Mouse (Mus musculus) intestine, embryonic 16.5 days (tissue): ENCODE results near the gene Flna. TPM values are rescaled to one million over a fixed set of nuclear protein-coding genes. Genes with fewer than 3 reads are reported as not detected.
"Not testable (repeated sequence)": the region's sequence is repeated elsewhere in the genome, so short reads cannot be mapped to it uniquely, and the experiment has no call there.

ENCODE experiments used
- ATAC-seq: fragments of 200-750 bp; cut with Nextera tagmentation; 2 replicates; pipeline ENCODE4 v1.8.0; 2017; ENCODE audit warnings: moderate TSS enrichment, moderate library complexity
- H3K27ac ChIP-seq: fragments of 300-500 bp; sonication (generic); 2 replicates; pipeline ENCODE4 v1.5.1; 2014; ENCODE audit warnings: mild to moderate bottlenecking, low read length
- H3K27me3 ChIP-seq: fragments of 300-500 bp; sonication (generic); replicated peaks from 2 replicates; pipeline ENCODE4 v1.6.1; 2014; ENCODE audit warnings: low read length, control low read depth, mixed read lengths; ENCODE audit not compliant: control insufficient read depth, insufficient read depth
- H3K36me3 ChIP-seq: fragments of 300-500 bp; sonication (generic); 2 replicates; pipeline ENCODE4 v1.6.1; 2014; ENCODE audit warnings: low read length, control low read depth; ENCODE audit not compliant: control insufficient read depth, insufficient read depth
- H3K4me1 ChIP-seq: fragments of 300-500 bp; sonication (generic); 2 replicates; pipeline ENCODE4 v1.6.1; 2014; ENCODE audit warnings: low read length, control low read depth, mixed read lengths; ENCODE audit not compliant: control insufficient read depth, insufficient read depth
- H3K4me2 ChIP-seq: fragments of 300-500 bp; sonication (generic); 2 replicates; pipeline ENCODE4 v1.6.1; 2014; ENCODE audit warnings: low read depth, low read length, control low read depth
- H3K4me3 ChIP-seq: fragments of 300-500 bp; sonication (generic); 2 replicates; pipeline ENCODE4 v1.5.1; 2014; ENCODE audit warnings: mild to moderate bottlenecking, low read length
- H3K9ac ChIP-seq: fragments of 300-500 bp; sonication (generic); 2 replicates; pipeline ENCODE4 v1.6.1; 2014; ENCODE audit warnings: low read depth, low read length
- H3K9me3 ChIP-seq: fragments of 300-500 bp; sonication (generic); 2 replicates; pipeline ENCODE4 v1.6.1; 2016; ENCODE audit warnings: low read length, control low read depth; ENCODE audit not compliant: control insufficient read depth
- WGBS: fragments of 180-500 bp; shearing (Covaris S2); extraction: QIAGEN DNeasy Blood & Tissue Kit; methylation state at CpG from one replicate; pipeline ENCODE4 v1.1.7; 2014; 5-methylcytosine and 5-hydroxymethylcytosine counted together
- microRNA-seq: library from miRNA; unstranded; fragments of <30 nt; microRNA quantifications from one replicate; pipeline ENCODE4, GENCODE M21; 2016
- polyA plus RNA-seq: library from polyadenylated mRNA; unstranded; fragments of >200 nt; fragmentation: Nextera tagmentation; extraction: Ambion mirVana; gene quantifications from 2 replicates; pipeline ENCODE4 v1.2.1, GENCODE M21; 2015

Flna gene
- polyA plus RNA-seq, 1 experiment from 2014 or later = 240 TPM

DNA sequence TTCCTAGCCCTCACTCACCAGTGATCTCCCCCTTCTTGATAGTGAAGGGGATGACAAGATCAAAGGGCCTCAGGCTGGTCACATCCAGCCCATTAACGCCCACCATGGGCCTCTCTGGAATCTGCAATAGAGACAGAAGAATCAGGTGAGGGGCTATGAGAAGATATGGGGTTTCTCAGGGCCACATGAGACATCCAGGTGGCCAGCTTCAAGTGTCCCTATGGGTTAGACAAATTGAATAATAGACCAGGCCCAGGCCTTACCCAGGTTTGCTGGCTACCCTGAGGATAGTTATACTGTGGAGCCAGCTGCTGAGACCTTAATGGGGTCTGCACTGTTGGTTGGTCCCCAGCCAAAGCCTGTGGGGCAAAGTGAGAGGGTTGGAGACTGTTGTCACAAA is 19.6 kb downstream of the Flna start:
- Histone ChIP-seq H3K36me3 (no peaks in the 10 kb centered on the region), H3K27ac (no peak overlapping the region), H3K4me3 (no peak overlapping the region), H3K4me2 (no peak overlapping the region), H3K9ac (no peak overlapping the region), H3K9me3 (no peaks in the 10 kb centered on the region), H3K27me3 (no peaks in the 10 kb centered on the region), H3K4me1 (no peaks in the 10 kb centered on the region)
- 63% methylated on average over 1 of the region's 1 CpGs for WGBS
- ATAC-seq = no peak

DNA sequence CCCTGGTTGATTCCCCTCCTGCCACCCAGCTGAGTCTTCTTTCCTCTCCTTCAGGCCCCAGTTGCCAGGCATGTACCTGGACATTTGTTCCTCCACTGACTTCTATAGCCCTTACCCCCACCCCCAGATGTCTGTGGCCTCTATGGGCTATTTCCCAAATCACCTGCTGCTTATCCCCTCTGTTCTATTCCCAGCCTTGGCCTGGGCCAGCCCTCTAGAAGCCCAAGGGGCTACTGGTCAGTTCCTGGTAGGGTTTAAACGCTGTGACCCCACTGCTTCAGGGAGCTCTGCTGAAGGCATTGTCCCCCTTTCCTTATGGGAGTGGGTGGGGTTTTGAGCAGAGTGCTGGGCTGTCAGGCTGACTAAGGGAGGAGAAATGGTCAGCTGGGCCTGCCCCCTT is 29.5 kb downstream of the Flna start:
- not testable (repeated sequence) for H3K4me1 ChIP-seq, H3K4me3 ChIP-seq, H3K36me3 ChIP-seq, H3K4me2 ChIP-seq, H3K9ac ChIP-seq, H3K9me3 ChIP-seq, H3K27ac ChIP-seq, H3K27me3 ChIP-seq, ATAC-seq
- WGBS = 21% methylated on average over 1 of the region's 1 CpGs

DNA sequence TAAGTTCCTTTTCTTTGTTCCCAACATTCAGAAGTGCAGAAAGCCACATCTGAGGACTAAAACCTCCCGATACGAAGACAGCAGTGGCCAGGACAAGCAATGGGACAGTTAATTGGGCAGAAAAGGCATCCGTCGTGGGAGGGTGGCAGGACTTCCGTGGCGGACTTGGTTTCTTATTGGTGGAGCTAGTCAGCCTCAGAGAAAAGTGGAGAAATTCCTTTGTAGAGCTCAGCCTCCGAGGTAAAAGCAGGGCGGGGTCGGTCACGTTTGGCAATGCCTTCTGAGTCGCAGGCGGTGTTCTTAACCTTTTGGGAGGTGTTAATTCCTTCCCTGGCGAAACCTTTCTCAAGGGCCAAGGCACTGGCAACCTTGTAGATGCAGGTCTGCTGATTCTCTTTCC is 30.2 kb downstream of the Flna start:
- Histone ChIP-seq H3K27ac (no peak overlapping the region), H3K4me1 (no peaks in the 10 kb centered on the region), H3K27me3 (no peaks in the 10 kb centered on the region; the same call in 1 of the 2 replicates), H3K9me3 (no peaks in the 10 kb centered on the region), H3K36me3 (0 out of 2 replicates have a peak, but pooled peaks cover 2% of the 10 kb centered on the region), H3K4me2 (no peak overlapping the region), H3K4me3 (no peak overlapping the region), H3K9ac (no peak overlapping the region)
- no peak for ATAC-seq
- WGBS = 61% methylated on average over 13 of the region's 13 CpGs

DNA sequence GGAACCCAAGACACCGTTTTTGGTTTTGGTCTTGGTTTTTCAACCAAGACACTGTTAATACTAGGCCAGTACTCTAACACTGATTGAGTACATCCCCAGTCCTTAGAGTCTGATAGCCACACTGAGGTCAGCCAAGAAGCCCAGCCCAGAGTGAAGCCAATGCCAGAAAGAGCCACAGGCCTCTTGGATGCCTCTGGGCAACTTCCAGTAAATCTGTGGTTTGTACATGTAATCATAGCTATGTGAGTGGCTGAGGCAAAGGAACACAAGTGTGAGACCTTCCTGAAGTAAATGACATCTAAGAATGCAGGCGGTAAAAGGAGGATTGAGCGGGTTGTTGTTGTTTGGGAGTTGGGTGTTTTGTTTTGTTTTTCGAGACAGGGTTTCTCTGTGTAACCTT is 31.1 kb downstream of the Flna start:
- Histone ChIP-seq H3K36me3 (no peaks in the 10 kb centered on the region), H3K9me3 (no peaks in the 10 kb centered on the region), H3K4me1 (no peaks in the 10 kb centered on the region), H3K9ac (no peak overlapping the region), H3K27me3 (no peaks in the 10 kb centered on the region; the same call in 1 of the 2 replicates), H3K27ac (no peak overlapping the region), H3K4me3 (no peak overlapping the region), H3K4me2 (no peak overlapping the region)
- no peak for ATAC-seq
- WGBS = 90% methylated on average over 4 of the region's 4 CpGs

DNA sequence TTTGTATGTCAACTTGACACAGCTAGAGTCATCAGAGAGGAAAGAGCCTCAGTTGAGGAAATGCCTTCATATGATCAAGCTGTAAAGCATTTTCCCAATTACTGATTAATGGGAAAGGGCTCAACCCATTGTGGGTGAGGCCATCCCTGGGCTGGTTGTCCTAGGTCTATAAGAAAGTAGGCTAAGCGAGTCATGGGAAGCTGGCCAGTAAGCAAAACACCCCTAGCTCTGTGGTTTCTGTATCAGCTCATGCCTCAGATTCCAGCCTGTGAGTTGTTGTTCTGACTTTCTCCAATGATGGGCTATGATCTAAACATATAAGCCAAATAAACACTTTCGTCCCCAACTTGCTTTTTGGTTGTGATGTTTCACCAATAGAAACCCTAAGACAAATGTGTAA is 46.1 kb downstream of the Flna start:
- no peaks in the 10 kb centered on the region for H3K9me3 ChIP-seq
- ATAC-seq = no peak
- 84% methylated on average over 2 of the region's 2 CpGs for WGBS
- no peaks in the 10 kb centered on the region for H3K27me3 ChIP-seq
- no peak overlapping the region for H3K4me2 ChIP-seq
- H3K4me3 ChIP-seq = no peak overlapping the region
- H3K36me3 ChIP-seq = no peaks in the 10 kb centered on the region
- no peak overlapping the region for H3K9ac ChIP-seq
- no peak overlapping the region for H3K27ac ChIP-seq
- H3K4me1 ChIP-seq = no peaks in the 10 kb centered on the region

DNA sequence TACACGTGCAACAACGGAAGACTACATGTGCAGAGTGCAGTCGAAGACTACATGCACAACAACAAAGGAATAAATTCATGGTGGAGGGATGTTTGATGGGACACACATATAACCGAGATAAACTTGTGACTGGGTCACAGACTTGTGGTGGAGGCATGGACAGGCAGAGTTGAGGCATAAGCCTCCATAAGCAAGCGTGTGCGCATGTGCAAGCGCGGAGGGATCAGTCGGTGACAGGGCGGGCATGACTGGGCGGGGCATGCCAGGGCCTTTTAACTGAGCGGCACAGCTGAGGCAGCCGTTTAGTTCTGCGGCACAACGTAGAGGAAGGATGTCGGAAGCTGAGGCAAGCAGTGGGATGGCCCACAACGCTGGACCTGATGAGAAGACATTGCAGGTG is 72.7 kb downstream of the Flna start, which contains the start of gene Tktl1:
Tktl1 (plus strand) TSS at position 301 of the 400 bp plus-strand sequence.
- Histone ChIP-seq H3K4me1 (no peaks in the 10 kb centered on the region), H3K9ac (no peak within 1 kb of the TSS), H3K36me3 (no peaks in the 10 kb centered on the region), H3K4me3 (no peak within 1 kb of the TSS), H3K4me2 (no peak within 1 kb of the TSS), H3K27ac (no peak within 1 kb of the TSS), H3K9me3 (no peaks in the 10 kb centered on the region), H3K27me3 (no peaks in the 10 kb centered on the region)
- WGBS = 92% methylated on average over 17 of the region's 17 CpGs
- ATAC-seq = no peak

Small RNAs within 50 kb of the gene (microRNA-seq; reads per million reads assigned to microRNA genes)
- 1.6 reads per million for gene Mir7091

Other genes starting within 250 kb of the Flna start
- gene Irak1, start 225.9 kb downstream of the Flna start, polyA plus RNA-seq = 50.4 and 51.7 TPM in 2 replicates
- not detected in 2 replicates for gene Opn1mw, start 122.4 kb downstream of the Flna start, polyA plus RNA-seq
- 10.0 and 10.1 TPM in 2 replicates for gene Mecp2, start 114.5 kb downstream of the Flna start, polyA plus RNA-seq
- gene Tex28, start 82.0 kb downstream of the Flna start, polyA plus RNA-seq = not detected in 2 replicates
- gene Tktl1, start 72.6 kb downstream of the Flna start, polyA plus RNA-seq = 0.05 TPM in 1 of 2 replicates, not detected in the other
- 18.3 and 22.5 TPM in 2 replicates for gene Emd, start 4.9 kb upstream of the Flna start, polyA plus RNA-seq
- 822 and 863 TPM in 2 replicates for gene Rpl10, start 21.0 kb upstream of the Flna start, polyA plus RNA-seq
- gene Taz, start 32.1 kb upstream of the Flna start, polyA plus RNA-seq = 85.3 and 91.1 TPM in 2 replicates
- 12.4 and 14.5 TPM in 2 replicates for gene Dnase1l1, start 32.5 kb upstream of the Flna start, polyA plus RNA-seq
- 142 and 144 TPM in 2 replicates for gene Atp6ap1, start 47.3 kb upstream of the Flna start, polyA plus RNA-seq
- 152 and 172 TPM in 2 replicates for gene Gdi1, start 55.2 kb upstream of the Flna start, polyA plus RNA-seq
- 67.5 and 69.8 TPM in 2 replicates for gene Fam50a, start 63.2 kb upstream of the Flna start, polyA plus RNA-seq
- gene Plxna3, start 79.2 kb upstream of the Flna start, polyA plus RNA-seq = 5.8 and 6.2 TPM in 2 replicates
- gene Lage3, start 103.8 kb upstream of the Flna start, polyA plus RNA-seq = 81.3 and 84.4 TPM in 2 replicates
- 65.4 and 67.7 TPM in 2 replicates for gene Ubl4a, start 123.4 kb upstream of the Flna start, polyA plus RNA-seq
- 16.9 and 17.6 TPM in 2 replicates for gene Slc10a3, start 123.5 kb upstream of the Flna start, polyA plus RNA-seq
- 30.6 and 34.6 TPM in 2 replicates for gene Fam3a, start 143.5 kb upstream of the Flna start, polyA plus RNA-seq
- gene Ikbkg, start 143.5 kb upstream of the Flna start, polyA plus RNA-seq = 20.8 and 21.6 TPM in 2 replicates
- 41.3 and 46.1 TPM in 2 replicates for gene G6pdx, start 179.4 kb upstream of the Flna start, polyA plus RNA-seq
- not detected in 2 replicates for gene Gm6880, start 231.6 kb upstream of the Flna start, polyA plus RNA-seq